In the genomic region with DNA sequence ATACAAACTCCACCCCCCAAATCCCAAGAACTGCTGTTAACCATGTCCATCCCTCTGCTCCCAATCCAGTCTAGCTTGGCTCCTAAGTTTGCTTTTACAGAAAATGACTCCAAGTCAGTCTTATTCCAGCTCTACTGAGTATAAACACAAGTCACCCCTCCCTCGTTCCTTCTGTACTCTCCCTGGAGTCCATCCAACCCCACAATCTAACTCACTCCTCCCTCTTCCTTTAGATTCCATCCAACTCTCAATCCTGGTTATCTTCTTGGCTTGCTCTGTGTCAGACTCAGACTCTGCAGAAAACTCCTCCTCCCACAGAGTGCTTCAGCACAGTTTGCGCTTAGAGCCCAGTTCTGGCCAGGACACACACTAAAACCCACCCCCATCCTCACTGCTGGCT, we compare ENCODE assay signal across 15 mouse cellular contexts. TPM values are rescaled to one million over a fixed set of nuclear protein-coding genes. Genes with fewer than 3 reads are reported as not detected.
DNase-seq lines count a peak whose midpoint lies in the region; ATAC-seq and TF ChIP-seq lines count a peak whose summit lies in the region.
"Had no signal": no experiment of that assay in that cellular context is flagged by ENCODE, and none has a peak within 500 bp of the region (broad histone marks: within the 10 kb centered on the region; RNA-seq: fewer than 3 reads in every experiment).

No protein-coding gene starts in this region.

- H3K4me1 ChIP-seq in neural tube, embryonic 12.5 days = peaks cover 8% of the 10 kb centered on the region
- H3K4me1 ChIP-seq in neural tube, embryonic 15.5 days = peaks cover 14% of the 10 kb centered on the region
- peaks cover 5% of the 10 kb centered on the region; the same call in 1 of the 2 replicates for H3K4me1 ChIP-seq in heart, postnatal 0 days (ENCODE audit: control insufficient read depth, insufficient read depth)

- H3K9ac ChIP-seq in neural tube, embryonic 12.5 days = 0 out of 2 replicates have a peak overlapping the region, but pooled peaks have one; percentile 26
- no peak overlapping the region for H3K9ac ChIP-seq in neural tube, embryonic 15.5 days (replicated peaks)
- H3K9ac ChIP-seq in heart, postnatal 0 days (replicated peaks; ENCODE audit: low read depth, low read length) = peak overlapping the region; percentile 33; the same call in 1 of the 2 replicates

- DNase-seq in frontal cortex, postnatal 10 days (ENCODE audit: low spot score in 2 of 2) = no peak
- peak; percentile 74 for DNase-seq in heart, postnatal 0 days (ENCODE audit: low spot score)
- DNase-seq in lung, postnatal 25 days (ENCODE audit: low spot score) = peak; percentile 16
- no peak for DNase-seq in gastrocnemius, adult 8-10 months (ENCODE audit: low spot score in 2 of 2)
- no peak for DNase-seq in cerebellum, postnatal 14 days
- DNase-seq: adrenal gland, adult 2 months; cerebellum, adult 18-20 months; kidney, postnatal 25 days had no signal

- H3K27ac ChIP-seq in neural tube, embryonic 12.5 days = no peak overlapping the region
- no peak overlapping the region for H3K27ac ChIP-seq in neural tube, embryonic 15.5 days (replicated peaks)
- H3K27ac ChIP-seq in heart, postnatal 0 days (ENCODE audit: low read depth) = peak overlapping the region; percentile 52; the same call in 1 of the 2 replicates

- WGBS in neural tube, embryonic 12.5 days = 97% methylated on average over 2 of the region's 2 CpGs
- WGBS in neural tube, embryonic 15.5 days = 87% methylated on average over 2 of the region's 2 CpGs
- 28% methylated on average over 2 of the region's 2 CpGs for WGBS in heart, postnatal 0 days

- peaks cover 58% of the 10 kb centered on the region for H3K36me3 ChIP-seq in neural tube, embryonic 12.5 days
- H3K36me3 ChIP-seq in neural tube, embryonic 15.5 days = peaks cover 58% of the 10 kb centered on the region
- H3K36me3 ChIP-seq in heart, postnatal 0 days (replicated peaks; ENCODE audit: control insufficient read depth, insufficient read depth, low read length) = peaks cover 35% of the 10 kb centered on the region

- no peak overlapping the region for H3K4me3 ChIP-seq in neural tube, embryonic 12.5 days
- no peak overlapping the region for H3K4me3 ChIP-seq in neural tube, embryonic 15.5 days (replicated peaks)
- H3K4me3 ChIP-seq in heart, postnatal 0 days (ENCODE audit: low read depth, low read length) = no peak overlapping the region

- TF ChIP-seq CTCF in heart, postnatal 0 days (IDR thresholded peaks at IDR 0.05; ENCODE audit: low read depth) = no peak

- H3K27me3 ChIP-seq in neural tube, embryonic 12.5 days (replicated peaks) = no peaks in the 10 kb centered on the region
- H3K27me3 ChIP-seq in neural tube, embryonic 15.5 days (replicated peaks) = no peaks in the 10 kb centered on the region
- no peaks in the 10 kb centered on the region for H3K27me3 ChIP-seq in heart, postnatal 0 days (ENCODE audit: control insufficient read depth, insufficient read depth, low read length)

- ATAC-seq in frontal cortex, adult (ENCODE audit: low TSS enrichment) = peak; percentile 52; the same call in 1 of the 2 replicates
- ATAC-seq in neural tube, embryonic 12.5 days (ENCODE audit: low FRiP score, low read depth) = no peak
- no peak for ATAC-seq in neural tube, embryonic 15.5 days (ENCODE audit: low FRiP score)
- ATAC-seq in heart, postnatal 0 days (ENCODE audit: insufficient read depth, low read depth) = peak; percentile 70

- no peak for TF ChIP-seq EP300 in heart, postnatal 0 days (IDR thresholded peaks at IDR 0.05; ENCODE audit: low read depth)

- no peak overlapping the region for H3K4me2 ChIP-seq in neural tube, embryonic 12.5 days (replicated peaks)
- no peak overlapping the region for H3K4me2 ChIP-seq in neural tube, embryonic 15.5 days
- no peak overlapping the region for H3K4me2 ChIP-seq in heart, postnatal 0 days (ENCODE audit: low read depth, low read length)

- no peaks in the 10 kb centered on the region for H3K9me3 ChIP-seq in neural tube, embryonic 12.5 days
- no peaks in the 10 kb centered on the region for H3K9me3 ChIP-seq in neural tube, embryonic 15.5 days (replicated peaks)
- no peaks in the 10 kb centered on the region for H3K9me3 ChIP-seq in heart, postnatal 0 days (replicated peaks; ENCODE audit: control insufficient read depth, low read length)

RNA-seq across cellular contexts. Expression of a gene that starts 6.2 kb away (rescaled TPM):
- 37.6 and 38.2 TPM in 2 replicates for polyA plus RNA-seq in neural tube, embryonic 12.5 days (2016; fragmentation: Nextera tagmentation; extraction: Ambion mirVana)
- 29.7 and 33.0 TPM in 2 replicates for polyA plus RNA-seq in neural tube, embryonic 15.5 days (2015; fragmentation: Nextera tagmentation; extraction: Ambion mirVana)
- 15.1 and 15.9 TPM in 2 replicates for total RNA-seq in heart, postnatal 0 days (2014; rRNA removed; ENCODE audit: low replicate concordance)
- 10.9 and 11.0 TPM in 2 replicates for polyA plus RNA-seq in heart, postnatal 0 days (2015; fragmentation: Nextera tagmentation; extraction: Ambion mirVana)
- 10 to 100 TPM; 19.6 to 23.3 (median 20.6) TPM for total RNA-seq in gastrocnemius, adult 8-10 months (2022)

RNA-seq across cellular contexts. Expression of a gene that starts 28.8 kb away (rescaled TPM):
- 36.0 and 36.4 TPM in 2 replicates for polyA plus RNA-seq in neural tube, embryonic 12.5 days (2016; fragmentation: Nextera tagmentation; extraction: Ambion mirVana)
- polyA plus RNA-seq in neural tube, embryonic 15.5 days (2015; fragmentation: Nextera tagmentation; extraction: Ambion mirVana) = 53.6 and 59.7 TPM in 2 replicates
- total RNA-seq in heart, postnatal 0 days (2014; rRNA removed; ENCODE audit: low replicate concordance) = 9.5 and 27.5 TPM in 2 replicates
- 4.8 and 6.0 TPM in 2 replicates for polyA plus RNA-seq in heart, postnatal 0 days (2015; fragmentation: Nextera tagmentation; extraction: Ambion mirVana)
- 1 to 10 TPM; 5.9 to 9.2 (median 7.4) TPM for total RNA-seq in gastrocnemius, adult 8-10 months (2022)

RNA-seq across cellular contexts. Expression of a gene that starts 48.1 kb away (rescaled TPM):
- 35.8 and 38.8 TPM in 2 replicates for polyA plus RNA-seq in neural tube, embryonic 12.5 days (2016; fragmentation: Nextera tagmentation; extraction: Ambion mirVana)
- polyA plus RNA-seq in neural tube, embryonic 15.5 days (2015; fragmentation: Nextera tagmentation; extraction: Ambion mirVana) = 44.4 and 45.0 TPM in 2 replicates
- 9.0 and 28.3 TPM in 2 replicates for total RNA-seq in heart, postnatal 0 days (2014; rRNA removed; ENCODE audit: low replicate concordance)
- polyA plus RNA-seq in heart, postnatal 0 days (2015; fragmentation: Nextera tagmentation; extraction: Ambion mirVana) = 13.7 and 15.9 TPM in 2 replicates
- 1 to 10 TPM; 4.1 to 5.3 (median 4.6) TPM for total RNA-seq in gastrocnemius, adult 8-10 months (2022)

RNA-seq across cellular contexts. Expression of a gene that starts 51.8 kb away (rescaled TPM):
- polyA plus RNA-seq in neural tube, embryonic 12.5 days (2016; fragmentation: Nextera tagmentation; extraction: Ambion mirVana) = 0.13 TPM in 1 of 2 replicates, not detected in the other
- 1.2 TPM in 1 of 2 replicates, not detected in the other for polyA plus RNA-seq in neural tube, embryonic 15.5 days (2015; fragmentation: Nextera tagmentation; extraction: Ambion mirVana)
- total RNA-seq in heart, postnatal 0 days (2014; rRNA removed; ENCODE audit: low replicate concordance) = 0.23 TPM in 1 of 2 replicates, not detected in the other
- 0.11 and 0.22 TPM in 2 replicates for polyA plus RNA-seq in heart, postnatal 0 days (2015; fragmentation: Nextera tagmentation; extraction: Ambion mirVana)
- under 1 TPM in 2 of 4 experiments, not detected in 2; 0.11 TPM for total RNA-seq in gastrocnemius, adult 8-10 months (2022)
- total RNA-seq: left cerebral cortex, postnatal 25 days; megakaryocyte-erythroid progenitor cell, adult 5-6 weeks; MEL had no signal
- polyA plus RNA-seq: neural tube, embryonic 11.5 days had no signal

RNA-seq across cellular contexts. Expression of a gene that starts 55.6 kb away (rescaled TPM):
- polyA plus RNA-seq in neural tube, embryonic 12.5 days (2016; fragmentation: Nextera tagmentation; extraction: Ambion mirVana) = 0.34 and 0.63 TPM in 2 replicates
- 0.60 and 1.0 TPM in 2 replicates for polyA plus RNA-seq in neural tube, embryonic 15.5 days (2015; fragmentation: Nextera tagmentation; extraction: Ambion mirVana)
- total RNA-seq in heart, postnatal 0 days (2014; rRNA removed; ENCODE audit: low replicate concordance) = 0.04 and 5.0 TPM in 2 replicates
- 1.3 TPM in 2 replicates for polyA plus RNA-seq in heart, postnatal 0 days (2015; fragmentation: Nextera tagmentation; extraction: Ambion mirVana)
- under 1 TPM in 3 of 4 experiments, not detected in 1; 0.10 to 0.48 (median 0.31) TPM for total RNA-seq in gastrocnemius, adult 8-10 months (2022)
- total RNA-seq: MEL had no signal
- polyA plus RNA-seq: neural tube, embryonic 11.5 days had no signal

Comparison
In these comparisons a context has a peak if more than half of its experiments do, and no peak if none do; other contexts are left out.
1. ATAC-seq: peak in frontal cortex, adult (single experiment) and heart, postnatal 0 days (single experiment); none in neural tube, embryonic 12.5 days (single experiment) and neural tube, embryonic 15.5 days (single experiment).
2. DNase-seq: peak in heart, postnatal 0 days (single experiment) and lung, postnatal 25 days (single experiment); none in frontal cortex, postnatal 10 days (0 of 2), gastrocnemius, adult 8-10 months (0 of 2) and cerebellum, postnatal 14 days (0 of 2).